Mouse (Mus musculus) adrenal gland, postnatal 10 days (tissue): ENCODE results near the gene Golph3. TPM values are rescaled to one million over a fixed set of nuclear protein-coding genes. Genes with fewer than 3 reads are reported as not detected.

Source experiments
- DNase-seq: peaks from one replicate; pipeline ENCODE4 v3.0.0; 2021; ENCODE audit warnings: mixed read lengths
- total RNA-seq, 2 experiments: library from RNA; stranded (reverse); gene quantifications; 2 replicates each; pipeline ENCODE4 v1.2.3; 2021

Gene Golph3
- total RNA-seq, 2 experiments from 2014 or later, result 97.6 to 110 TPM

DNA sequence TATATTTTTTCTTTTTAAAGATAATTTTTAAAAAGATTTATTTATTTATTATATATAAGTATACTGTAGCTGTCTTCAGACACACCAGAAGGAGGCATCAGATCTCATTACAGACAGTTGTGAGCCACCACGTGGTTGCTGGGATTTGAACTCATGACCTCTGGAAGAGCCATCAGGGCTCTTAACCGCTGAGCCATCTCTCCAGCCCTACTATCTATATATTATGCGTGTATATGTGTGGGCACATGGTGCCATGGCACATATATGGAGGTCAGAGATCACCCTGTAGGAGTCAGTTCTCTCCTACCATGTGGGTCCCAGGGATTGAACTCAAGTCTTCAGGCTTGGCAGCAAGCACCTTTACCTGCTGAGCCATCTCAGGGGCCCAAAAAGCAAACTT, 58.8 kb downstream of the Golph3 start:
- no peak for DNase-seq

DNA sequence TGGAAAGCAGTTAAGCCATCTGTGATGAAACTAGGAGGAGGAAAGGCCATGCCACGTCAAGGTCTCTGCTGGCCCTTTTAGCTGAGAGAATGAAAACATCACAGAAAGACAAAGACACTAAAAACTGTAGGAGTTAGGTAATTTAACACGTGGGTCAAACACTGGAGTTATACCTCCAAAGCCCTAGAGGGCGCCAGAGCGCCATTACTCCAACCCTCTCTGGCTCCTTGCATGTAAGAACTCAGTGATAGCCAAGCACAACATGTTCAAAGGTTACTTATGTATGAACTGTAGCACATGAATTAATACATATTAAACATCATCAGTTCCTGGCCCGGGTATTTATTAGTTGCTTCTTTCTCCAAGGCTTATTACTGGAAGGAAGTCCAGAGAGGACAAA, 59.3 kb downstream of the Golph3 start:
- DNase-seq, result peak; percentile 64

DNA sequence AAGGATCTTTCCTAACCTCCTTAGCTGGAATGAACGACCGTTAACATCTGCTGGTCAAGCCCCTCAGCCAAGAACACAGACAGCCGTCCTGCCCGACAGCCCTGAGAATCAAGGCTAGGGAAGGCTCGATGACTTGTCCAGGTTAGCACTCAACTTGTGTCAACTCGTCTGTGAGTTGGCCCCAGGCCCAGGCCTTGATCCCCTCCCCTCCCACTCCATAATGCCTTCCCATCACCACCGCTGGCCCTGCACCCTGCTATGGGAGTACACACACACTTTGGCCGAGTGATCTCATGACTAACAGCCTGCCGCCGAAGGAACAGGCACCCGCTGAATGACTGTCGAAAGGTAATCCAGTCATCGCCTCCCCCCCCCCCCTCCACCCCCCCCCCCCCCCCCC, 63.4 kb downstream of the Golph3 start:
- peak; percentile 23 for DNase-seq

DNA sequence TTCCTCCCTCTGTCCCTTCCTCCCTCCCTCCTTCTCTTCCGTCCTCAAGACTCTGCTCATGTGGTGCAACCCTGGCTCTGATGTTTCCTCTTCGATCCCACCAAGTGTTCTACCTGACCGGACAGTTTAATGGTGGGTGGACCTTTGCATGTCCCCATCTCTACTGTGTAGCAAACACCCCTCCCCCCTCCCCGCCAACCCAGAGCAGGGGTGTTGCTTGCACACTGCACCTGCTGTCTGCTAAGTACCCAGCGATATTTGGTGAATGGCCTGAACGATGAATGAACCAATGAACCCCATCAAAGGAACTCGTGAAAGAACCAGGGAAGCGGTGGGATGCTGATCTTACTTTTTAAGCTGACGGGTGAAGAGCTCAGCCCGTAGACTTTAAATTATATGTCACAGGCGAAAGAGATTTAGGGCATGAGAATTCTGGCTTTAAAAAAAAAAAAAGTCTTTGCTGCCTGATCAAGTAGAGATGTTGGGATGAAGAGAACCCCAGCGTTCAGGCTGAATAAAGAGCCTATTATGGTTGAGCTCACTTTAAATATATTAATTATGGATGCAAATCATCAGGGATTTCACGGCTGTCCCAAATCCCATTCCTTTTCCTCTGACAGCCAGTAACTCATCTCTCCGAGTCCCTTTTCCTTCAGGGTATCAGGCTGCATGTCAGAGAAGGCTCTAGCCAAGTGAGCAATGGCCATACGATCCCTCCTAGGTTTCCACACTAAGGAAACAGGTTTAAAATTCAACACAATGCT, 67.7 kb downstream of the Golph3 start:
- no peak for DNase-seq

DNA sequence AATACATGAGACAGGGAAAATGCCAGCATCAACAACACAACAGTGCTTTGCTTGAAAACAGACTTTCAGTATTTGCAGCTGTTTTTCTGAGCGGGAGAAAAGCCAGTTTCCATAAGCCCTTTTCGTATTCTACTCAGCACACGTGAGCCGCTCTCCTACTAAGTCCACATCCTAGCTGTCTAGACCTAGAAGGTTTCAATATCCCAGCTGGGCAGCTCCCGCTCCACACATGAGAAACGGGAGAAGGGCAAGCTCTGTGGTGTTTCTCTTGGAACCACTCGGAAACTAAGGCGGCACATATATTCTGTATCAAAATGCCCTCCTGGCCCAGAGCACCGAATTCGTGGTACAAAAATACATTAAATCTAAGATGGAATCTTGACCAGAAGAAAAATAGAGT, 73.5 kb downstream of the Golph3 start:
- DNase-seq, result no peak

DNA sequence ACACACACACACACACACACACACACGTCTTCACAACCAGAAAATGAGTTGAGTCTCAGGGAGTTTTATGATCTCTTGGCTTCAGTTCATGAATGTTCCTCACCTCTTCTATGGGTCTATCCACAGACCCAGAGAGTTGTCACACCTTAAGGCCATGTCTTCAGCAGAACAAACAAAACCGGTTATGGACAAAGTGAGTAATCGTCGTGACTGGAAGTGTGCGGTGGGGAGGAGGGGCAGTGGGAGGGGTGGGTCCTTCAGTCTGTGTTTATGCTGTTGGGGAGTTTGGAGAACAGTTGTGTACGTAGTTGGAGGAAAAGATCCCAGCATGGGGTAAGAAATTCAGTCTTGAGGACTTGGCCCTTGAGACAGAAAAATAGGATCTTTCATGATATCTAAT, 75.8 kb downstream of the Golph3 start:
- DNase-seq, result no peak

Other genes with a start within 250 kb of the Golph3 start
- 100 to 1,000 TPM; 111 to 130 TPM for gene Zfr, start 203.6 kb upstream of the Golph3 start, total RNA-seq
- gene Mtmr12, start 116.4 kb upstream of the Golph3 start, total RNA-seq, result 10 to 100 TPM; 19.5 TPM
- 1 to 10 TPM in 1 of 2 experiments, under 1 TPM in 1; 0.66 to 1.2 TPM for gene 1810049J17Rik, start 449 bp downstream of the Golph3 start, total RNA-seq